Mouse (Mus musculus): ENCODE data around the gene Frmd4b.
"Not testable (repeated sequence)": the region's sequence is repeated elsewhere in the genome, so short reads cannot be mapped to it uniquely, and the experiment has no call there.

Frmd4b gene

GRCm38 (mm10) chr6:97262229-97262628, 355.1 kb downstream of the Frmd4b start:
- no peak for DNase-seq (ENCODE audit: low read depth, low spot score)

DNA sequence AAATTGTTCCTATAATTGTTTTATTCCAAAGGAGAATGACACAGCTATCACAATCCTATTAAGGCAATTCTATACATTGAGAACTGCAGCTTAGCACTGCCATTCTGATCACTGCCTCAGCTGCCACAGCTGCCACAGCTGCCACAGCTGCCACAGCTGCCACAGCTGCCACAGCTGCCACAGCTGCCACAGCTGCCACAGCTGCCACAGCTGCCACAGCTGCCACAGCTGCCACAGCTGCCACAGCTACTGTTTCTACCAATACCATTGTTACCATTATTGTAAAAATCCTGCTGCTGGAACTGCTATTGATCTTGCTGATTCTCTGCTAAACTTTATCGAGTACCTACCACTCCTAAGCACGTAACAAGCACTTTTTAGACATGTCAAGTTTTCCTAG, 357.4 kb downstream of the Frmd4b start:
- not testable (repeated sequence) for DNase-seq (ENCODE audit: low read depth, low spot score)

DNA sequence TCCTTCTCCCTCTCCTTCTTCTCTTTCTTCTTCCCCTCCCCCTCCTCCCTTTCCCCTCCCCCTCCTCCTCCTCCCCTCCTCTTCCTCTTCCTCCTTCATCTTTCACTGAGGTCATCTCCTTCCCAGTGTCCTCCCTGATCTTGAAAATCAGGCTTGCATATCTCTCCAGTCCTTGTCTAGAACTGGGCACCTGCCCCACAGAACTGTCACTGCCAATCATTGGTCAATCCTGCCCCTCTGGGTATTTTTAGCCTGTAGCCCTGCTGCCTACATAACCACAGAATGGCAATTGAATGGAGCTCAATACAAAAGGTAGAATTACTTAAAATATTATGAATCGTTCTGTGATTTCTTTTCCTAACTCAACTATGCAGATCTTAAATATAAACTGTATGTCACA, 358.9 kb downstream of the Frmd4b start:
- no peak for DNase-seq (ENCODE audit: low read depth, low spot score)

- DNase-seq (ENCODE audit: low read depth, low spot score): no peak
These were observed 364.6 kb downstream of the Frmd4b start, which contains the start of gene Lmod3 for GRCm38 (mm10) chr6:97252711-97253221. Gene Lmod3 (minus strand): TSS chr6:97252759.

- DNase-seq (ENCODE audit: low read depth, low spot score): no peak
These were observed 365.3 kb downstream of the Frmd4b start for GRCm38 (mm10) chr6:97252086-97252485.

- peak; percentile 74 for DNase-seq (ENCODE audit: low read depth, low spot score)
These were observed 366.4 kb downstream of the Frmd4b start for GRCm38 (mm10) chr6:97250966-97251365.

- DNase-seq (ENCODE audit: low read depth, low spot score): no peak
These were observed 372.1 kb downstream of the Frmd4b start for GRCm38 (mm10) chr6:97245200-97245599.

DNA sequence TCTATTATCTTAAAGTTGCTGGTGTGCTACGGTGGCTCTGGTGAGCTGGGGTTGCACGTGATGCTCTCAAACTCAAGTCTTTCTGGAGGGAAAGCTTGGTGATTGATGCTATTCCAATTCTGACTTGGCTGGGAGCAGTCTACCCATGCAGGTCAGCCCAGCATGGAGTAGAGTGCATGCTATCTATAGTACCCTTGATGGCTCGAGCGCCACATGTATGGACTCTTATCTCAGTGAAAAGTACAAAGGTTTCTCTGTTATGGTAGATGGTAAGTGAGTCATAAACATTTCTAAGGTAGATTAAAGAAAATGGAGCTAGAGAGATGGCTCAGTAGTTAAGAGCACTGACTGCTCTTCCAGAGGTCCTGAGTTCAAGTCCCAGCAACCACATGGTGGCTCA, 374.8 kb downstream of the Frmd4b start:
- no peak for DNase-seq (ENCODE audit: low read depth, low spot score)

DNA sequence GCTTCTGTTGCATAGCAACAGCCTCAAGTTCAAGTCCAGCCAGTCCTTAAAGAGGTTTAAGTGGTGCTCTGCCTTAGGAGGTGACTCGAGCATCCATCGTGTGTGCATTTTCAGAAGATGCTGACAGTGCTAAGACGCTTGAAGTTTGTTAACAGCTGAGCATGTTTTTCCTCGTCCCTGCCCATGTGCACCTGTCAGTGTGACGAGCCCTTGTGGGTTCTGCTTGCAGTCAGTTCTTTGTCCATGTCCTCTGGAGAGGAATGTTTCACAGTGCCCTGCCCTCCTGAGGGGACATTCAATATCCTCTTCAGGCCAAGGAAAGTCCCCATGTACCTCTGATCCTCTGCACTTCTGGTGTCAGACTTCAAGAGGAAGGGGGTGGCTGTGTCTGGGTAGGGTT, 377.2 kb downstream of the Frmd4b start:
- DNase-seq (ENCODE audit: low read depth, low spot score): no peak

DNA sequence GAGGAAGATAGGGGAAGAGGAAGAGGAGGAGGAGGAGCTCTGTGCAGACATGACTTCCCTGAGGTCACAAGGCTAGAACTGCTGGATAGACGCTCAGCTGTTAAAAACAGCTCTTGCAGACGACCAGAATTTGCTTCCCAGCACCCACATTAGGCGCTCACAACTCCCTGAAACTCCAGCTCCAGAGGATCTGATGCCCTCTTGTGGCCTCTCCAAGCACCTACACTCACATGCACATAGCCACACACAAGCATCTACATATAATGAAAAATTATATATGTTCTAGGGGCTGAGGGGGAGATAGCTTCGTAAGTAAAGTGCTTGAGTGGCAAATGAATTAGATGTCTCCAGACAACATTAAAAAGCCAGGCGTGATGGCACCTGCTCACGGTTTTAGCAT, 378.0 kb downstream of the Frmd4b start:
- DNase-seq (ENCODE audit: low read depth, low spot score): peak; percentile 70
